Comparison of ENCODE assay signal across 16 mouse cellular contexts in genomic region chr11:103257938-103258481, GRCm38 (mm10). TPM values are rescaled to one million over a fixed set of nuclear protein-coding genes. Genes with fewer than 3 reads are reported as not detected.
DNase-seq lines count a peak whose midpoint lies in the region; ATAC-seq and TF ChIP-seq lines count a peak whose summit lies in the region.
"Had no signal": no experiment of that assay in that cellular context is flagged by ENCODE, and none has a peak within 500 bp of the region (broad histone marks: within the 10 kb centered on the region; RNA-seq: fewer than 3 reads in every experiment).

No protein-coding gene starts in this region.

- TF ChIP-seq EP300 in lung, postnatal 0 days (IDR thresholded peaks at IDR 0.05) = peak; percentile 72; the same call in 1 of the 2 replicates
- TF ChIP-seq EP300 in MEL (IDR thresholded peaks at IDR 0.05; ENCODE audit: low read depth in 1 of 2, low read length in 2 of 2) = peak; percentile 79 to 90
- TF ChIP-seq EP300 in stomach, postnatal 0 days (optimal IDR thresholded peaks at IDR 0.05) = no peak

- no peak for TF ChIP-seq POLR2A in MEL (IDR thresholded peaks at IDR 0.05; ENCODE audit: control insufficient read depth in 1 of 2, insufficient read depth in 1 of 2, low read depth in 1 of 2, low read length in 2 of 2, poor library complexity in 1 of 2)
- no peak for TF ChIP-seq POLR2A in bone marrow macrophage, adult 2 months (IDR thresholded peaks at IDR 0.05; ENCODE audit: borderline replicate concordance, low read depth, low read length)

- DNase-seq in lung, postnatal 0 days (ENCODE audit: low spot score) = peak; percentile 82
- no peak for DNase-seq in lung, postnatal 4 days
- peak; percentile 89 for DNase-seq in MEL (ENCODE audit: low read depth, low spot score)
- no peak for DNase-seq in hindbrain, embryonic 14.5 days (ENCODE audit: low spot score)
- no peak for DNase-seq in stomach, postnatal 0 days (ENCODE audit: low spot score)
- no peak for DNase-seq in midbrain, embryonic 14.5 days
- DNase-seq: heart, adult 18-20 months; heart, postnatal 14 days; right cerebral cortex, postnatal 25 days had no signal

- H3K9me3 ChIP-seq in lung, postnatal 0 days (ENCODE audit: low read length) = no peaks in the 10 kb centered on the region
- H3K9me3 ChIP-seq in MEL (replicated peaks; ENCODE audit: insufficient read depth, low read length) = no peaks in the 10 kb centered on the region
- no peaks in the 10 kb centered on the region for H3K9me3 ChIP-seq in hindbrain, embryonic 14.5 days (ENCODE audit: control insufficient read depth, low read length)
- H3K9me3 ChIP-seq in stomach, postnatal 0 days (ENCODE audit: control insufficient read depth, low read length) = no peaks in the 10 kb centered on the region
- H3K9me3 ChIP-seq in midbrain, embryonic 14.5 days (ENCODE audit: control insufficient read depth, low read length) = no peaks in the 10 kb centered on the region
- H3K9me3 ChIP-seq: intestine, embryonic 15.5 days; midbrain, embryonic 13.5 days; neural tube, embryonic 13.5 days had no signal

- no peaks in the 10 kb centered on the region for H3K27me3 ChIP-seq in lung, postnatal 0 days (replicated peaks; ENCODE audit: insufficient read depth, low read length)
- no peaks in the 10 kb centered on the region for H3K27me3 ChIP-seq in MEL (ENCODE audit: control insufficient read depth in 1 of 2, insufficient read depth in 2 of 2, low read length in 2 of 2)
- no peaks in the 10 kb centered on the region for H3K27me3 ChIP-seq in hindbrain, embryonic 14.5 days (ENCODE audit: control insufficient read depth, insufficient read depth, low read length)
- H3K27me3 ChIP-seq in stomach, postnatal 0 days (ENCODE audit: control insufficient read depth, insufficient read depth, low read length) = no peaks in the 10 kb centered on the region
- no peaks in the 10 kb centered on the region for H3K27me3 ChIP-seq in midbrain, embryonic 14.5 days (ENCODE audit: control insufficient read depth, insufficient read depth, low read length)
- H3K27me3 ChIP-seq: intestine, embryonic 15.5 days; midbrain, embryonic 13.5 days; neural tube, embryonic 13.5 days had no signal

- no peak overlapping the region for H3K27ac ChIP-seq in lung, postnatal 0 days (ENCODE audit: low read length)
- H3K27ac ChIP-seq in MEL (ENCODE audit: control insufficient read depth, low read depth, low read length) = peak overlapping the region; percentile 24
- H3K27ac ChIP-seq in bone marrow macrophage, adult 2 months (ENCODE audit: insufficient read depth, low read depth, low read length) = peak overlapping the region; percentile 84
- no peak overlapping the region for H3K27ac ChIP-seq in hindbrain, embryonic 14.5 days
- no peak overlapping the region for H3K27ac ChIP-seq in stomach, postnatal 0 days (replicated peaks)
- no peak overlapping the region for H3K27ac ChIP-seq in midbrain, embryonic 14.5 days (replicated peaks; ENCODE audit: low read depth, low read length)
- H3K27ac ChIP-seq: intestine, embryonic 15.5 days; midbrain, embryonic 13.5 days; neural tube, embryonic 13.5 days had no signal

- H3K4me1 ChIP-seq in lung, postnatal 0 days (ENCODE audit: insufficient read depth, low read depth, low read length) = peaks cover 10% of the 10 kb centered on the region
- H3K4me1 ChIP-seq in MEL (ENCODE audit: control insufficient read depth in 1 of 2, insufficient read depth in 2 of 2, low read length in 2 of 2) = peaks cover 0 to 11% of the 10 kb centered on the region in 2 experiments; a peak in 3 of 4 replicates
- H3K4me1 ChIP-seq in bone marrow macrophage, adult 2 months (ENCODE audit: control insufficient read depth, insufficient read depth, low read length) = peaks cover 68% of the 10 kb centered on the region
- H3K4me1 ChIP-seq in hindbrain, embryonic 14.5 days (replicated peaks; ENCODE audit: control insufficient read depth, insufficient read depth, low read length) = peaks cover 14% of the 10 kb centered on the region
- H3K4me1 ChIP-seq in stomach, postnatal 0 days (replicated peaks; ENCODE audit: control insufficient read depth, insufficient read depth) = peaks cover 7% of the 10 kb centered on the region
- peaks cover 5% of the 10 kb centered on the region for H3K4me1 ChIP-seq in midbrain, embryonic 14.5 days (ENCODE audit: control insufficient read depth, insufficient read depth, low read length)

- no peak overlapping the region for H3K4me3 ChIP-seq in lung, postnatal 0 days (ENCODE audit: low read depth, low read length)
- H3K4me3 ChIP-seq in MEL (ENCODE audit: control insufficient read depth in 1 of 2, insufficient read depth in 1 of 2, low read depth in 2 of 2, low read length in 2 of 2) = no peak overlapping the region
- peak overlapping the region; percentile 10; the same call in 1 of the 2 replicates for H3K4me3 ChIP-seq in bone marrow macrophage, adult 2 months (ENCODE audit: insufficient read depth, low read length)
- H3K4me3 ChIP-seq in hindbrain, embryonic 14.5 days (replicated peaks; ENCODE audit: low read length) = no peak overlapping the region
- H3K4me3 ChIP-seq in stomach, postnatal 0 days (ENCODE audit: low read depth, low read length) = no peak overlapping the region
- H3K4me3 ChIP-seq in midbrain, embryonic 14.5 days (replicated peaks; ENCODE audit: low read depth, low read length) = no peak overlapping the region
- H3K4me3 ChIP-seq: intestine, embryonic 15.5 days; midbrain, embryonic 13.5 days; neural tube, embryonic 13.5 days had no signal

- peak; percentile 46 for ATAC-seq in lung, postnatal 0 days
- peak; percentile 48 for ATAC-seq in monocyte, adult 5-6 weeks (replicated peaks; ENCODE audit: insufficient number of reproducible peaks, low FRiP score, low TSS enrichment, poor library complexity, severe bottlenecking)
- no peak for ATAC-seq in hindbrain, embryonic 14.5 days (ENCODE audit: low FRiP score)
- ATAC-seq in stomach, postnatal 0 days (ENCODE audit: low FRiP score, low TSS enrichment) = no peak
- ATAC-seq in midbrain, embryonic 14.5 days (ENCODE audit: low FRiP score, low TSS enrichment) = no peak
- ATAC-seq: forebrain, embryonic 16.5 days; intestine, embryonic 15.5 days; midbrain, embryonic 13.5 days had no signal

- WGBS in lung, postnatal 0 days = 42% methylated on average over 4 of the region's 4 CpGs
- 90% methylated on average over 4 of the region's 4 CpGs for WGBS in hindbrain, embryonic 14.5 days
- WGBS in stomach, postnatal 0 days = 68% methylated on average over 4 of the region's 4 CpGs
- 98% methylated on average over 4 of the region's 4 CpGs for WGBS in midbrain, embryonic 14.5 days

- H3K79me2 ChIP-seq in MEL (ENCODE audit: control insufficient read depth, insufficient read depth, low read length, poor library complexity) = no peaks in the 10 kb centered on the region; the same call in 1 of the 2 replicates

- no peak overlapping the region for H3K4me2 ChIP-seq in lung, postnatal 0 days (replicated peaks; ENCODE audit: low read depth, low read length)
- no peak overlapping the region for H3K4me2 ChIP-seq in hindbrain, embryonic 14.5 days (replicated peaks)
- H3K4me2 ChIP-seq in stomach, postnatal 0 days (replicated peaks; ENCODE audit: low read depth) = no peak overlapping the region
- no peak overlapping the region for H3K4me2 ChIP-seq in midbrain, embryonic 14.5 days (ENCODE audit: low read length)
- H3K4me2 ChIP-seq: intestine, embryonic 15.5 days; midbrain, embryonic 13.5 days; neural tube, embryonic 13.5 days had no signal

- no peak overlapping the region for H3K9ac ChIP-seq in lung, postnatal 0 days (replicated peaks; ENCODE audit: low read depth)
- H3K9ac ChIP-seq in MEL (ENCODE audit: control insufficient read depth, low read depth, low read length, poor library complexity, severe bottlenecking) = no peak overlapping the region
- no peak overlapping the region for H3K9ac ChIP-seq in hindbrain, embryonic 14.5 days
- H3K9ac ChIP-seq in stomach, postnatal 0 days (ENCODE audit: low read length) = no peak overlapping the region
- H3K9ac ChIP-seq in midbrain, embryonic 14.5 days (replicated peaks; ENCODE audit: low read length) = no peak overlapping the region
- H3K9ac ChIP-seq: intestine, embryonic 15.5 days; midbrain, embryonic 13.5 days; neural tube, embryonic 13.5 days had no signal

- TF ChIP-seq CTCF in lung, postnatal 0 days (IDR thresholded peaks at IDR 0.05) = no peak
- no peak for TF ChIP-seq CTCF in MEL (IDR thresholded peaks at IDR 0.05 in 2 of 3, conservative IDR thresholded peaks at IDR 0.05 in 1 of 3; ENCODE audit: control insufficient read depth in 1 of 3, insufficient read depth in 1 of 3, low read depth in 2 of 3, low read length in 3 of 3, poor library complexity in 1 of 3, severe bottlenecking in 1 of 3)
- no peak for TF ChIP-seq CTCF in bone marrow macrophage, adult 2 months (IDR thresholded peaks at IDR 0.05; ENCODE audit: low read depth, low read length)
- TF ChIP-seq CTCF in stomach, postnatal 0 days (IDR thresholded peaks at IDR 0.05; ENCODE audit: low read depth) = no peak

- no peak for TF ChIP-seq RAD21 in MEL (IDR thresholded peaks at IDR 0.05; ENCODE audit: low read depth, low read length)

- H3K36me3 ChIP-seq in lung, postnatal 0 days (ENCODE audit: insufficient read depth, low read length) = no peaks in the 10 kb centered on the region
- peaks cover 0 to 10% of the 10 kb centered on the region in 2 experiments; a peak in 2 of 4 replicates for H3K36me3 ChIP-seq in MEL (ENCODE audit: control insufficient read depth in 1 of 2, insufficient read depth in 2 of 2, low read length in 2 of 2)
- H3K36me3 ChIP-seq in hindbrain, embryonic 14.5 days (replicated peaks; ENCODE audit: control insufficient read depth, insufficient read depth) = no peaks in the 10 kb centered on the region
- H3K36me3 ChIP-seq in stomach, postnatal 0 days (ENCODE audit: control insufficient read depth, insufficient read depth, low read length) = no peaks in the 10 kb centered on the region
- no peaks in the 10 kb centered on the region for H3K36me3 ChIP-seq in midbrain, embryonic 14.5 days (ENCODE audit: control insufficient read depth, insufficient read depth, low read length)
- H3K36me3 ChIP-seq: intestine, embryonic 15.5 days; midbrain, embryonic 13.5 days had no signal

RNA-seq across cellular contexts. Expression of gene Map3k14, which starts 9.3 kb away (rescaled TPM):
- 2.6 and 4.0 TPM in 2 replicates for polyA plus RNA-seq in lung, postnatal 0 days (2015; fragmentation: Nextera tagmentation; extraction: Ambion mirVana)
- 0.36 and 0.39 TPM in 2 replicates for total RNA-seq in MEL (2012; rRNA removed)
- polyA plus RNA-seq in MEL (2012; ENCODE audit: insufficient read depth in 1 of 2, insufficient read length in 2 of 2, low read depth in 1 of 2, low replicate concordance in 2 of 2, missing spikeins in 1 of 2) = under 1 TPM in 1 of 2 experiments, not detected in 1; 0.99 TPM
- 17.9 and 18.7 TPM in 2 replicates for polyA plus RNA-seq in bone marrow macrophage, adult 2 months (2012; ENCODE audit: insufficient read depth, insufficient read length, missing spikeins)
- total RNA-seq in monocyte, adult 5-6 weeks (2017) = 72.0 to 89.0 TPM (median 88.0 TPM) in 3 replicates
- polyA plus RNA-seq in hindbrain, embryonic 14.5 days (2014; fragmentation: Nextera tagmentation; extraction: Ambion mirVana) = 2.9 and 4.0 TPM in 2 replicates
- polyA plus RNA-seq in stomach, postnatal 0 days (2015; fragmentation: Nextera tagmentation; extraction: Ambion mirVana) = 1.6 TPM in 2 replicates
- 3.0 and 3.4 TPM in 2 replicates for polyA plus RNA-seq in midbrain, embryonic 14.5 days (2014; fragmentation: Nextera tagmentation; extraction: Ambion mirVana)

RNA-seq across cellular contexts. Expression of gene Spata32, which starts 39.8 kb away (rescaled TPM):
- polyA plus RNA-seq in lung, postnatal 0 days (2015; fragmentation: Nextera tagmentation; extraction: Ambion mirVana) = not detected in 2 replicates
- total RNA-seq in MEL (2012; rRNA removed) = not detected in 2 replicates
- polyA plus RNA-seq in MEL (2012; ENCODE audit: insufficient read depth in 1 of 2, insufficient read length in 2 of 2, low read depth in 1 of 2, low replicate concordance in 2 of 2, missing spikeins in 1 of 2) = not detected
- polyA plus RNA-seq in bone marrow macrophage, adult 2 months (2012; ENCODE audit: insufficient read depth, insufficient read length, missing spikeins) = not detected in 2 replicates
- not detected in 3 replicates for total RNA-seq in monocyte, adult 5-6 weeks (2017)
- polyA plus RNA-seq in hindbrain, embryonic 14.5 days (2014; fragmentation: Nextera tagmentation; extraction: Ambion mirVana) = 0.29 and 0.31 TPM in 2 replicates
- not detected in 2 replicates for polyA plus RNA-seq in stomach, postnatal 0 days (2015; fragmentation: Nextera tagmentation; extraction: Ambion mirVana)
- 0.25 and 0.27 TPM in 2 replicates for polyA plus RNA-seq in midbrain, embryonic 14.5 days (2014; fragmentation: Nextera tagmentation; extraction: Ambion mirVana)
- total RNA-seq: heart, adult 18-20 months; heart, postnatal 14 days; liver, adult 2 months had no signal
- polyA plus RNA-seq: forebrain, embryonic 16.5 days; intestine, embryonic 15.5 days; liver, adult 2 months had no signal

RNA-seq across cellular contexts. Expression of gene 1700023F06Rik, which starts 49.7 kb away (rescaled TPM):
- polyA plus RNA-seq in lung, postnatal 0 days (2015; fragmentation: Nextera tagmentation; extraction: Ambion mirVana) = 0.38 and 0.44 TPM in 2 replicates
- not detected in 2 replicates for total RNA-seq in MEL (2012; rRNA removed)
- polyA plus RNA-seq in MEL (2012; ENCODE audit: insufficient read depth in 1 of 2, insufficient read length in 2 of 2, low read depth in 1 of 2, low replicate concordance in 2 of 2, missing spikeins in 1 of 2) = not detected
- polyA plus RNA-seq in bone marrow macrophage, adult 2 months (2012; ENCODE audit: insufficient read depth, insufficient read length, missing spikeins) = not detected in 2 replicates
- total RNA-seq in monocyte, adult 5-6 weeks (2017) = not detected in 3 replicates
- 1.9 TPM in 2 replicates for polyA plus RNA-seq in hindbrain, embryonic 14.5 days (2014; fragmentation: Nextera tagmentation; extraction: Ambion mirVana)
- 1.0 and 1.7 TPM in 2 replicates for polyA plus RNA-seq in stomach, postnatal 0 days (2015; fragmentation: Nextera tagmentation; extraction: Ambion mirVana)
- polyA plus RNA-seq in midbrain, embryonic 14.5 days (2014; fragmentation: Nextera tagmentation; extraction: Ambion mirVana) = 0.88 and 2.1 TPM in 2 replicates
- total RNA-seq: heart, adult 18-20 months; heart, postnatal 14 days; liver, adult 2 months had no signal
- polyA plus RNA-seq: liver, adult 2 months had no signal

Comparison
In these comparisons a context has a peak if more than half of its experiments do, and no peak if none do; other contexts are left out.
1. DNase-seq: peak in lung, postnatal 0 days (single experiment) and MEL (single experiment); none in lung, postnatal 4 days (0 of 2), hindbrain, embryonic 14.5 days (single experiment), stomach, postnatal 0 days (single experiment) and midbrain, embryonic 14.5 days (single experiment).
2. ATAC-seq: peak in lung, postnatal 0 days (single experiment) and monocyte, adult 5-6 weeks (single experiment); none in hindbrain, embryonic 14.5 days (single experiment), stomach, postnatal 0 days (single experiment) and midbrain, embryonic 14.5 days (single experiment).
3. H3K27ac ChIP-seq: peak in MEL (single experiment) and bone marrow macrophage, adult 2 months (single experiment); none in lung, postnatal 0 days (single experiment), hindbrain, embryonic 14.5 days (single experiment), stomach, postnatal 0 days (single experiment) and midbrain, embryonic 14.5 days (single experiment).